Mouse (Mus musculus): ENCODE results near the gene Aff2. TPM values are rescaled to one million over a fixed set of nuclear protein-coding genes. Genes with fewer than 3 reads are reported as not detected.

Aff2 gene
- polyA plus RNA-seq, 1 experiment = 1.4 TPM

GRCm38 (mm10) chrX:69744962-69745597, 385.0 kb downstream of the Aff2 start:
- DNase-seq (ENCODE audit: low spot score) = no peak

GRCm38 (mm10) chrX:69801890-69802439, 441.9 kb downstream of the Aff2 start:
- no peak for DNase-seq (ENCODE audit: low spot score)

- DNase-seq (ENCODE audit: low spot score) = no peak
These were observed 442.4 kb downstream of the Aff2 start for GRCm38 (mm10) chrX:69802481-69802880.

DNA sequence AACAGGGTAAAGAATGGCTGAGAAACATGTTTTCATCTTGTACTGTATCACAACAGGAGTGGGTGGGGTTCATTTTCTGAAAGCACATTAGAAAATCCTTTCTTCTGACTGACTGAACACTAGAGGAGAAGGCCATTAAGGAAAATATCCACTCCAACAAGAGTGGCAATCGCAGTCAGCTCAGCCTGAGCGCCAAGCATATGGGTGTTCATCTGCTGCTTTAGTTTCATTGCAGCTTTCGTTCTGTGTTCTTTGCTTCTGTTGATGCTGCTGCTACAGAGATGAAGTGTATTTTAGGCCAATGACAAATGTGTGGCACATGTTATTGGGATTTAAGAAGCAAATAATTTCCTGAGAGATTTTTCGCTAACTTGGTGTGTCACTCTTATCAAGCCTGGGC, 451.7 kb downstream of the Aff2 start:
- DNase-seq (ENCODE audit: low spot score) = no peak

DNA sequence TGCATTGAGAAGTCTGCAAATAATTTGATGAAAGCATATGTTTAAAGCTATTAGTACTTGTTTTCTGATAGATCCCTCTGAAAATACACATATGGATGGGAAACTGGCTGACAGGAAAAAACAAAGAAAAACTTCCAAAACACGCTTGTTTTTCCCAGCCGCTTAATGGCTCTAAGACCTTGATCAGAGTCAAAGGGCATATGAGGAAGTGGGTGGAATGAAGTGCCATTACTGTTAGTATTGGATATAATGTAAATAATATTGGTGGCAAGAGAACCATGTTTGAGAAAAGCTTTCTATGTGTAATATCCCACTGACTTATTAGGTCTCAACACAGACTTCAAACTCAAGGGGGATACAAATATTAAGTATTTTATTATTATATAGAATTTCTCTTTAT, 455.0 kb downstream of the Aff2 start:
- no peak for DNase-seq (ENCODE audit: low spot score)

DNA sequence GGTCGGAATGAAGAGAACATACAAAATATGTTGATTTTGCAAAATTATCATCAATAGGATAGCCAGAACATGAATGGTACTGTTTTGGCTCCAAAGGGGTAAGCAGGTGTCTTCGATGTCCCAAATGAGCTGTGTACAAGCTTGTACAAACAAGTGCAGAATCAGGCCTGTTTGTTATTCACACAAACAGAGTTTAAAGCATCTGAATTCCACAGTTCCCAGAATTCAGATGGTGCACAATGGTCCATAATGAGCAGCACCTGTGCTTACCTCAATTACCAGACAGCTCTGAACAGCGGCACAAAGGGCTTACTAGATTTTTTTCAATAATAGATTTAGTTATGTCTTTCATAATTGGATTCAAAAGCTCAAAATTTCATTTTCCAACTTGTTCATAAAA, 457.6 kb downstream of the Aff2 start:
- DNase-seq (ENCODE audit: low spot score) = no peak

- no peak for DNase-seq (ENCODE audit: low spot score)
These were observed 458.1 kb downstream of the Aff2 start for GRCm38 (mm10) chrX:69818188-69818587.

GRCm38 (mm10) chrX:69867601-69868000, 507.5 kb downstream of the Aff2 start:
- DNase-seq (ENCODE audit: low spot score) = no peak

- DNase-seq (ENCODE audit: low spot score) = no peak
These were observed 531.6 kb downstream of the Aff2 start for GRCm38 (mm10) chrX:69891713-69892112.
